Mouse (Mus musculus): Measurements from ENCODE around the gene Prps1. TPM values are rescaled to one million over a fixed set of nuclear protein-coding genes. Genes with fewer than 3 reads are reported as not detected.
A peak's percentile ranks its signal among the peaks of the same experiment; 100 is the strongest.
"Not testable (repeated sequence)": the region's sequence is repeated elsewhere in the genome, so short reads cannot be mapped to it uniquely, and the experiment has no call there.

The Prps1 gene
- total and polyA plus RNA-seq, 2 experiments from 2014 or later = 52.5 to 91.3 TPM

GRCm38 (mm10) chrX:140491884-140492571, 35.6 kb downstream of the Prps1 start:
- Histone ChIP-seq H3K4me2 (ENCODE audit: low read depth, low read length, poor library complexity, severe bottlenecking) (no peak overlapping the region), H3K27me3 (ENCODE audit: insufficient read depth, low read length) (peaks cover 12% of the 10 kb centered on the region; the same call in 1 of the 2 replicates), H3K4me3 (ENCODE audit: low read depth, low read length) (no peak overlapping the region), H3K9me3 (ENCODE audit: low read length) (no peaks in the 10 kb centered on the region), H3K9ac (replicated peaks; ENCODE audit: low read length, poor library complexity, severe bottlenecking) (no peak overlapping the region), H3K27ac (ENCODE audit: low read depth, low read length) (no peak overlapping the region), H3K36me3 (ENCODE audit: insufficient read depth, low read length) (no peaks in the 10 kb centered on the region), H3K4me1 (ENCODE audit: insufficient read depth, low read length) (no peaks in the 10 kb centered on the region)
- ATAC-seq (ENCODE audit: low FRiP score) = no peak
- DNase-seq (ENCODE audit: low spot score) = peak; percentile 59
- 56% methylated on average over 10 of the region's 10 CpGs for WGBS
- peak; percentile 83 for TF ChIP-seq CTCF (IDR thresholded peaks at IDR 0.05)

GRCm38 (mm10) chrX:140493527-140494029, 37.2 kb downstream of the Prps1 start:
- Histone ChIP-seq H3K4me3 (ENCODE audit: low read depth, low read length) (no peak overlapping the region), H3K9me3 (ENCODE audit: low read length) (no peaks in the 10 kb centered on the region), H3K27ac (ENCODE audit: low read depth, low read length) (no peak overlapping the region), H3K36me3 (ENCODE audit: insufficient read depth, low read length) (no peaks in the 10 kb centered on the region), H3K4me2 (ENCODE audit: low read depth, low read length, poor library complexity, severe bottlenecking) (no peak overlapping the region), H3K27me3 (ENCODE audit: insufficient read depth, low read length) (peaks cover 12% of the 10 kb centered on the region; the same call in 1 of the 2 replicates), H3K4me1 (ENCODE audit: insufficient read depth, low read length) (no peaks in the 10 kb centered on the region), H3K9ac (replicated peaks; ENCODE audit: low read length, poor library complexity, severe bottlenecking) (no peak overlapping the region)
- 69% methylated on average over 7 of the region's 7 CpGs for WGBS
- no peak for TF ChIP-seq CTCF (IDR thresholded peaks at IDR 0.05)
- DNase-seq (ENCODE audit: low spot score) = no peak
- ATAC-seq (ENCODE audit: low FRiP score) = no peak

- no peak overlapping the region for H3K4me3 ChIP-seq (ENCODE audit: low read depth, low read length)
- H3K9me3 ChIP-seq (ENCODE audit: low read length) = no peaks in the 10 kb centered on the region
- no peak for TF ChIP-seq CTCF (IDR thresholded peaks at IDR 0.05)
- H3K27me3 ChIP-seq (ENCODE audit: insufficient read depth, low read length) = peaks cover 12% of the 10 kb centered on the region; the same call in 1 of the 2 replicates
- H3K9ac ChIP-seq (replicated peaks; ENCODE audit: low read length, poor library complexity, severe bottlenecking) = no peak overlapping the region
- H3K4me2 ChIP-seq (ENCODE audit: low read depth, low read length, poor library complexity, severe bottlenecking) = no peak overlapping the region
- no peak overlapping the region for H3K27ac ChIP-seq (ENCODE audit: low read depth, low read length)
- H3K4me1 ChIP-seq (ENCODE audit: insufficient read depth, low read length) = no peaks in the 10 kb centered on the region
- ATAC-seq (ENCODE audit: low FRiP score) (no peak), DNase-seq (ENCODE audit: low spot score) (no peak)
- WGBS = 89% methylated on average over 6 of the region's 6 CpGs
- no peaks in the 10 kb centered on the region for H3K36me3 ChIP-seq (ENCODE audit: insufficient read depth, low read length)
Measured at GRCm38 (mm10) chrX:140494170-140494569, 37.8 kb downstream of the Prps1 start.

- H3K4me3 ChIP-seq (ENCODE audit: low read depth, low read length); H3K27ac ChIP-seq (ENCODE audit: low read depth, low read length); ATAC-seq (ENCODE audit: low FRiP score); H3K27me3 ChIP-seq (ENCODE audit: insufficient read depth, low read length); H3K9ac ChIP-seq (replicated peaks; ENCODE audit: low read length, poor library complexity, severe bottlenecking); DNase-seq (ENCODE audit: low spot score); H3K9me3 ChIP-seq (ENCODE audit: low read length); H3K4me1 ChIP-seq (ENCODE audit: insufficient read depth, low read length); H3K4me2 ChIP-seq (ENCODE audit: low read depth, low read length, poor library complexity, severe bottlenecking); H3K36me3 ChIP-seq (ENCODE audit: insufficient read depth, low read length): not testable (repeated sequence)
- 72% methylated on average over 4 of the region's 4 CpGs for WGBS
Measured at GRCm38 (mm10) chrX:140498431-140498830, 42.0 kb downstream of the Prps1 start.

GRCm38 (mm10) chrX:140500306-140500705, 43.9 kb downstream of the Prps1 start:
- WGBS = 77% methylated on average over 5 of the region's 5 CpGs
- Histone ChIP-seq H3K4me3 (ENCODE audit: low read depth, low read length) (no peak overlapping the region), H3K36me3 (ENCODE audit: insufficient read depth, low read length) (no peaks in the 10 kb centered on the region), H3K9ac (replicated peaks; ENCODE audit: low read length, poor library complexity, severe bottlenecking) (no peak overlapping the region), H3K4me2 (ENCODE audit: low read depth, low read length, poor library complexity, severe bottlenecking) (no peak overlapping the region), H3K9me3 (ENCODE audit: low read length) (no peaks in the 10 kb centered on the region), H3K4me1 (ENCODE audit: insufficient read depth, low read length) (no peaks in the 10 kb centered on the region), H3K27ac (ENCODE audit: low read depth, low read length) (no peak overlapping the region), H3K27me3 (ENCODE audit: insufficient read depth, low read length) (peaks cover 10% of the 10 kb centered on the region; the same call in 1 of the 2 replicates)
- DNase-seq (ENCODE audit: low spot score) (no peak), ATAC-seq (ENCODE audit: low FRiP score) (no peak)
- TF ChIP-seq CTCF (IDR thresholded peaks at IDR 0.05) = no peak
